Mouse (Mus musculus) G1E (cell line): ENCODE measurements around the gene Grm5. TPM values are rescaled to one million over a fixed set of nuclear protein-coding genes. Genes with fewer than 3 reads are reported as not detected.

Experiments used
- ATAC-seq: 2 replicates; pipeline ENCODE4 v1.8.0; 2016; ENCODE audit warnings: mild to moderate bottlenecking; ENCODE audit not compliant: insufficient number of reproducible peaks, poor library complexity, low FRiP score, severe bottlenecking; ENCODE audit errors: extremely low read depth
- DNase-seq: peaks from one replicate; pipeline ENCODE4 v3.0.0; 2012; ENCODE audit warnings: low spot score
- H3K27me3 ChIP-seq: 2 replicates; pipeline ENCODE4 v1.6.1; 2012; ENCODE audit warnings: mild to moderate bottlenecking, low read length, inconsistent platforms; ENCODE audit not compliant: insufficient read depth
- H3K36me3 ChIP-seq: replicated peaks from 2 replicates; pipeline ENCODE3; 2012; ENCODE audit warnings: mild to moderate bottlenecking, inconsistent platforms
- H3K4me1 ChIP-seq: 2 replicates; pipeline ENCODE4 v1.6.1; 2012; ENCODE audit warnings: low read depth, low read length, inconsistent platforms, mixed read lengths; ENCODE audit not compliant: insufficient read depth
- H3K4me3 ChIP-seq: 2 replicates; pipeline ENCODE4 v1.5.1; 2012; ENCODE audit warnings: low read depth, mild to moderate bottlenecking, inconsistent platforms, low read length, moderate library complexity, mixed read lengths
- H3K9me3 ChIP-seq: replicated peaks from 2 replicates; pipeline ENCODE4 v1.6.1; 2012; ENCODE audit warnings: inconsistent platforms
- CTCF ChIP-seq: IDR thresholded peaks from 2 replicates; pipeline ENCODE4 v1.5.1; 2012; ENCODE audit warnings: low read depth, low read length, inconsistent platforms, mixed read lengths
- GATA1 ChIP-seq: IDR thresholded peaks from 2 replicates; pipeline ENCODE4 v1.6.1; 2012; ENCODE audit warnings: borderline replicate concordance, low read length, inconsistent platforms, mixed read lengths
- GATA2 ChIP-seq: IDR thresholded peaks from 2 replicates; pipeline ENCODE4 v1.6.1; 2012; ENCODE audit warnings: low read depth, low read length, inconsistent platforms, borderline replicate concordance
- POLR2AphosphoS5 ChIP-seq: IDR thresholded peaks from 2 replicates; pipeline ENCODE4 v1.6.1; 2012; ENCODE audit warnings: low read depth, low read length, inconsistent platforms; ENCODE audit not compliant: insufficient replicate concordance
- TAL1 ChIP-seq: conservative IDR thresholded peaks from 2 replicates; pipeline ENCODE4 v1.6.1; 2012; ENCODE audit warnings: low read depth, low read length, inconsistent platforms, mixed read lengths
- polyA plus RNA-seq: library from polyadenylated mRNA; stranded (reverse); fragments of >175 nt; gene quantifications from 2 replicates; pipeline ENCODE4 v1.2.3, GENCODE M21; 2012
- total RNA-seq, 2 experiments: library from RNA; stranded (forward) in 1 of 2; stranded (reverse) in 1 of 2; fragments of 200-1000 nt in 1 of 2; fragments of >200 nt in 1 of 2; fragmentation: Nextera tagmentation in 1 of 2; gene quantifications; 2 replicates each; pipeline ENCODE4 v1.2.3; 2014 to 2017

The Grm5 gene
- total and polyA plus RNA-seq, 3 experiments: 0.05 to 0.23 TPM; not detected in 1

- Histone ChIP-seq H3K9me3 (peaks cover 7% of the 10 kb centered on the region), H3K36me3 (no peaks in the 10 kb centered on the region), H3K4me1 (no peaks in the 10 kb centered on the region), H3K27me3 (no peaks in the 10 kb centered on the region), H3K4me3 (no peak overlapping the region)
- ATAC-seq (no peak), DNase-seq (no peak)
- TF ChIP-seq POLR2AphosphoS5 (no peak), CTCF (no peak), TAL1 (no peak), GATA2 (no peak), GATA1 (no peak)
These were observed 4.0 kb downstream of the Grm5 start for GRCm38 (mm10) chr7:87587976-87588375.

GRCm38 (mm10) chr7:87626251-87626650 is 42.3 kb downstream of the Grm5 start:
- H3K36me3 ChIP-seq: no peaks in the 10 kb centered on the region
- no peak for DNase-seq
- no peak overlapping the region for H3K4me3 ChIP-seq
- TF ChIP-seq GATA2 (no peak), GATA1 (no peak), POLR2AphosphoS5 (no peak), TAL1 (no peak), CTCF (no peak)
- H3K27me3 ChIP-seq: no peaks in the 10 kb centered on the region
- H3K9me3 ChIP-seq: no peaks in the 10 kb centered on the region
- no peak for ATAC-seq
- no peaks in the 10 kb centered on the region for H3K4me1 ChIP-seq

GRCm38 (mm10) chr7:87635530-87635929 is 51.6 kb downstream of the Grm5 start:
- ATAC-seq (no peak), DNase-seq (no peak)
- Histone ChIP-seq H3K9me3 (no peaks in the 10 kb centered on the region), H3K36me3 (no peaks in the 10 kb centered on the region), H3K27me3 (no peaks in the 10 kb centered on the region), H3K4me3 (no peak overlapping the region), H3K4me1 (no peaks in the 10 kb centered on the region)
- TF ChIP-seq POLR2AphosphoS5: no peak
- TF ChIP-seq GATA2: no peak
- TF ChIP-seq GATA1: no peak
- no peak for TF ChIP-seq TAL1
- TF ChIP-seq CTCF: no peak

GRCm38 (mm10) chr7:87650610-87651009 is 66.6 kb downstream of the Grm5 start:
- Histone ChIP-seq H3K4me3 (no peak overlapping the region), H3K27me3 (no peaks in the 10 kb centered on the region), H3K4me1 (no peaks in the 10 kb centered on the region), H3K36me3 (no peaks in the 10 kb centered on the region), H3K9me3 (no peaks in the 10 kb centered on the region)
- TF ChIP-seq TAL1 (no peak), CTCF (no peak), POLR2AphosphoS5 (no peak), GATA1 (no peak), GATA2 (no peak)
- ATAC-seq: no peak
- no peak for DNase-seq

- DNase-seq: no peak
- no peaks in the 10 kb centered on the region for H3K36me3 ChIP-seq
- no peaks in the 10 kb centered on the region for H3K27me3 ChIP-seq
- no peaks in the 10 kb centered on the region for H3K4me1 ChIP-seq
- no peak overlapping the region for H3K4me3 ChIP-seq
- no peak for TF ChIP-seq TAL1
- no peak for ATAC-seq
- peaks cover 13% of the 10 kb centered on the region for H3K9me3 ChIP-seq
These were observed 77.8 kb downstream of the Grm5 start for GRCm38 (mm10) chr7:87661794-87662193.

- no peak for TF ChIP-seq GATA1
- no peak for TF ChIP-seq GATA2
- no peak for TF ChIP-seq POLR2AphosphoS5
- no peak for TF ChIP-seq TAL1
- no peak for TF ChIP-seq CTCF
- H3K4me1 ChIP-seq: no peaks in the 10 kb centered on the region
- no peak for DNase-seq
These were observed 80.1 kb downstream of the Grm5 start for GRCm38 (mm10) chr7:87664041-87664440.

GRCm38 (mm10) chr7:87716393-87716792 is 132.4 kb downstream of the Grm5 start:
- no peak for ATAC-seq
- H3K9me3 ChIP-seq: no peaks in the 10 kb centered on the region
- no peaks in the 10 kb centered on the region for H3K4me1 ChIP-seq
- DNase-seq: no peak
- no peaks in the 10 kb centered on the region for H3K27me3 ChIP-seq
- H3K4me3 ChIP-seq: no peak overlapping the region
- no peak for TF ChIP-seq GATA1
- TF ChIP-seq GATA2: no peak
- TF ChIP-seq TAL1: no peak
- no peak for TF ChIP-seq POLR2AphosphoS5
- no peak for TF ChIP-seq CTCF
- H3K36me3 ChIP-seq: no peaks in the 10 kb centered on the region

More at GRCm38 (mm10) chr7:87664041-87664440, 80.1 kb downstream of the Grm5 start:
- Histone ChIP-seq H3K9me3 (peaks cover 11% of the 10 kb centered on the region), H3K4me3 (no peak overlapping the region), H3K36me3 (no peaks in the 10 kb centered on the region), H3K27me3 (no peaks in the 10 kb centered on the region)
- no peak for ATAC-seq
